Mouse (Mus musculus) myocyte (in vitro differentiated cells): ENCODE results near the gene Ddost.

ENCODE experiments used
- CEBPB ChIP-seq: IDR thresholded peaks from 2 replicates; pipeline ENCODE4 v1.6.1; 2011; ENCODE audit warnings: mild to moderate bottlenecking, moderate library complexity; ENCODE audit not compliant: poor library complexity, insufficient read depth, severe bottlenecking
- E2F4 ChIP-seq: IDR thresholded peaks from one replicate; pipeline ENCODE4 v1.6.1; 2011; ENCODE audit warnings: mild to moderate bottlenecking, control low read depth, moderate library complexity; ENCODE audit not compliant: insufficient read depth
- MAX ChIP-seq: IDR thresholded peaks from one replicate; pipeline ENCODE4 v1.6.1; 2011; ENCODE audit warnings: low read depth, mild to moderate bottlenecking, control low read depth
- MYOD1 ChIP-seq, 3 experiments: IDR thresholded peaks; one replicate each; pipeline ENCODE4 v1.6.1; 2011; ENCODE audit warnings: control low read depth in 2 of 3, low read depth in 2 of 3, mild to moderate bottlenecking in 2 of 3, moderate library complexity in 1 of 3; ENCODE audit not compliant: insufficient read length in 2 of 3, control insufficient read depth in 1 of 3
- MYOG ChIP-seq, 3 experiments: IDR thresholded peaks; one replicate each; pipeline ENCODE4 v1.6.1; 2011; ENCODE audit warnings: control low read depth in 2 of 3, low read depth in 2 of 3, mild to moderate bottlenecking in 2 of 3; ENCODE audit not compliant: insufficient read length in 2 of 3, control insufficient read depth in 1 of 3, insufficient read depth in 1 of 3
- POLR2A ChIP-seq: IDR thresholded peaks from one replicate; pipeline ENCODE4 v1.6.1; 2011; ENCODE audit warnings: low read depth, mild to moderate bottlenecking, control low read depth, moderate library complexity; ENCODE audit not compliant: insufficient read length
- POLR2AphosphoS2 ChIP-seq: IDR thresholded peaks from one replicate; pipeline ENCODE4 v1.6.1; 2011; ENCODE audit warnings: low read depth, control low read depth; ENCODE audit not compliant: insufficient read length
- REST ChIP-seq: IDR thresholded peaks from one replicate; pipeline ENCODE4 v1.6.1; 2011; ENCODE audit warnings: mild to moderate bottlenecking, control low read depth, moderate library complexity; ENCODE audit not compliant: insufficient read depth, insufficient read length
- SRF ChIP-seq: IDR thresholded peaks from one replicate; pipeline ENCODE4 v1.6.1; 2011; ENCODE audit warnings: low read depth; ENCODE audit not compliant: control insufficient read depth, insufficient read length
- TCF12 ChIP-seq: IDR thresholded peaks from one replicate; pipeline ENCODE4 v1.6.1; 2011; ENCODE audit warnings: mild to moderate bottlenecking, control low read depth; ENCODE audit not compliant: poor library complexity, insufficient read depth, severe bottlenecking
- TCF3 ChIP-seq: IDR thresholded peaks from one replicate; pipeline ENCODE4 v1.6.1; 2011; ENCODE audit warnings: low read depth, control low read depth; ENCODE audit not compliant: insufficient read length
- USF1 ChIP-seq: IDR thresholded peaks from one replicate; pipeline ENCODE4 v1.6.1; 2011; ENCODE audit warnings: low read depth, mild to moderate bottlenecking, control low read depth, moderate library complexity

- TF ChIP-seq TCF12 (no peak), POLR2A (no peak), MAX (no peak), E2F4 (no peak), CEBPB (no peak), USF1 (no peak), MYOD1 (IDR thresholded peaks at IDR 0.05; ENCODE audit: control insufficient read depth in 1 of 3, insufficient read length in 2 of 3, low read depth in 2 of 3) (no peak), POLR2AphosphoS2 (no peak), MYOG (IDR thresholded peaks at IDR 0.05; ENCODE audit: control insufficient read depth in 1 of 3, insufficient read depth in 1 of 3, insufficient read length in 2 of 3, low read depth in 2 of 3) (no peak), SRF (no peak), TCF3 (no peak), REST (no peak)
Observed at GRCm38 (mm10) chr4:138353438-138354171, 49.1 kb downstream of the Ddost start.
